Mouse (Mus musculus): ENCODE measurements around the gene Pamr1. TPM values are rescaled to one million over a fixed set of nuclear protein-coding genes. Genes with fewer than 3 reads are reported as not detected.
A peak's percentile ranks its signal among the peaks of the same experiment; 100 is the strongest.

Gene Pamr1
- polyA plus RNA-seq, 1 experiment from 2014 or later = 3.8 TPM

- Histone ChIP-seq H3K27me3 (ENCODE audit: control insufficient read depth, insufficient read depth, low read length) (no peaks in the 10 kb centered on the region), H3K4me2 (ENCODE audit: low read depth) (no peak overlapping the region), H3K4me1 (ENCODE audit: control insufficient read depth, insufficient read depth, low read length) (no peaks in the 10 kb centered on the region), H3K9me3 (ENCODE audit: control insufficient read depth, low read length) (no peaks in the 10 kb centered on the region), H3K36me3 (ENCODE audit: control insufficient read depth, insufficient read depth, low read length) (no peaks in the 10 kb centered on the region), H3K4me3 (ENCODE audit: low read depth, low read length) (no peak overlapping the region), H3K27ac (ENCODE audit: low read depth, low read length) (no peak overlapping the region), H3K9ac (ENCODE audit: low read length) (no peak overlapping the region)
- peak; percentile 31; the same call in 1 of the 2 replicates for ATAC-seq (ENCODE audit: insufficient read depth, low FRiP score, low TSS enrichment)
- WGBS = 67% methylated on average over 12 of the region's 12 CpGs
- DNase-seq (ENCODE audit: low spot score) = no peak
These were observed 71.1 kb downstream of the Pamr1 start for GRCm38 (mm10) chr2:102620744-102621429.

- no peaks in the 10 kb centered on the region for H3K9me3 ChIP-seq (ENCODE audit: control insufficient read depth, low read length)
These were observed 72.4 kb downstream of the Pamr1 start for GRCm38 (mm10) chr2:102622176-102622575.

GRCm38 (mm10) chr2:102622943-102623342 is 73.1 kb downstream of the Pamr1 start:
- Histone ChIP-seq H3K9ac (ENCODE audit: low read length) (no peak overlapping the region), H3K4me3 (ENCODE audit: low read depth, low read length) (no peak overlapping the region), H3K27ac (ENCODE audit: low read depth, low read length) (no peak overlapping the region), H3K36me3 (ENCODE audit: control insufficient read depth, insufficient read depth, low read length) (no peaks in the 10 kb centered on the region), H3K4me1 (ENCODE audit: control insufficient read depth, insufficient read depth, low read length) (no peaks in the 10 kb centered on the region), H3K9me3 (ENCODE audit: control insufficient read depth, low read length) (no peaks in the 10 kb centered on the region), H3K27me3 (ENCODE audit: control insufficient read depth, insufficient read depth, low read length) (no peaks in the 10 kb centered on the region), H3K4me2 (ENCODE audit: low read depth) (no peak overlapping the region)
- DNase-seq (ENCODE audit: low spot score) (no peak), ATAC-seq (ENCODE audit: insufficient read depth, low FRiP score, low TSS enrichment) (no peak)

More at GRCm38 (mm10) chr2:102622176-102622575, 72.4 kb downstream of the Pamr1 start:
- no peak overlapping the region for H3K27ac ChIP-seq (ENCODE audit: low read depth, low read length)
- ATAC-seq (ENCODE audit: insufficient read depth, low FRiP score, low TSS enrichment) = no peak
- no peaks in the 10 kb centered on the region for H3K36me3 ChIP-seq (ENCODE audit: control insufficient read depth, insufficient read depth, low read length)
- H3K4me1 ChIP-seq (ENCODE audit: control insufficient read depth, insufficient read depth, low read length) = no peaks in the 10 kb centered on the region
- DNase-seq (ENCODE audit: low spot score) = no peak
- WGBS = 80% methylated on average over 5 of the region's 5 CpGs
- no peak overlapping the region for H3K4me2 ChIP-seq (ENCODE audit: low read depth)
- no peak overlapping the region for H3K4me3 ChIP-seq (ENCODE audit: low read depth, low read length)
- no peak overlapping the region for H3K9ac ChIP-seq (ENCODE audit: low read length)
- H3K27me3 ChIP-seq (ENCODE audit: control insufficient read depth, insufficient read depth, low read length) = no peaks in the 10 kb centered on the region

DNA sequence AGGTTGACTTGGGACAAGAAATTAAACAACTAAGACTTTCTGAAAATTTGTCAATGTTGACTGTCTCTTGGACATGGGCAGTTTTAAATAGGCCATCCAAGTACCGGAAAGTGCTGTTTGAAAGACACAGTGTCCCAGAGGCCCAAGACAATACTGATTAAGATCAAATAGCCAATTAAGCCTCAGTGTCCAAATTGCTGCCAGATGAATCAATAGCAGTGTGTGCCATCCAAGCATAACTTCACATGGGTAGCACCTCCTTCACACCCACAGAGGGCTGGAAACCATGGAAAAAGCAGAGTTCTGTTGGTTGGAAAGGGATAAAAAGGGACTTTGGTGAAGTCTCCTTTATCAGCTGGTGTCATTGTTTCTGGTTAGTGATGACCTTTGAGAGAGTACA is 74.7 kb downstream of the Pamr1 start:
- ATAC-seq (ENCODE audit: insufficient read depth, low FRiP score, low TSS enrichment) = no peak
- Histone ChIP-seq H3K27me3 (ENCODE audit: control insufficient read depth, insufficient read depth, low read length) (no peaks in the 10 kb centered on the region), H3K4me2 (ENCODE audit: low read depth) (no peak overlapping the region), H3K4me3 (ENCODE audit: low read depth, low read length) (no peak overlapping the region), H3K9ac (ENCODE audit: low read length) (no peak overlapping the region), H3K36me3 (ENCODE audit: control insufficient read depth, insufficient read depth, low read length) (no peaks in the 10 kb centered on the region), H3K4me1 (ENCODE audit: control insufficient read depth, insufficient read depth, low read length) (no peaks in the 10 kb centered on the region), H3K9me3 (ENCODE audit: control insufficient read depth, low read length) (no peaks in the 10 kb centered on the region), H3K27ac (ENCODE audit: low read depth, low read length) (no peak overlapping the region)
- 89% methylated on average over 1 of the region's 1 CpGs for WGBS
- DNase-seq (ENCODE audit: low spot score) = no peak

- no peak overlapping the region for H3K4me3 ChIP-seq (ENCODE audit: low read depth, low read length)
- ATAC-seq (ENCODE audit: insufficient read depth, low FRiP score, low TSS enrichment) = no peak
- 90% methylated on average over 4 of the region's 4 CpGs for WGBS
These were observed 82.5 kb downstream of the Pamr1 start for GRCm38 (mm10) chr2:102632361-102632760.

DNA sequence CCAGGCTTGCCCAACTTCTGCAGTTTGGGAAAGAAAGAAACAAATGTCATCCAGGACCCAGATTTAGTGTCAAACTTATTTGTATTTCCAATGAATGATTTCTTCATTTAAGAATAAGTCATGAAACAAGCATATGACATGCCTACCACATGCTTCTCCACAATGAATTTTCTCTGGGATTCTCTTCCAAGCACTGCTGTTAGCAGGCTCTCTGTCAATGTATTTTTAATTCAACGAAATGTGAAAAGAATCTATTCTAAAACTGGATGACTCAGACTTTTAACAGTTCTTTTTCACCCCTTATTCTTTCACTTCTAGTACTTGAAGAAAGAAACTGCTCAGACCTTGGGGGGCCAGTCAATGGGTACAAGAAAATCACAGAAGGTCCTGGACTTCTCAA is 84.2 kb downstream of the Pamr1 start:
- Histone ChIP-seq H3K36me3 (ENCODE audit: control insufficient read depth, insufficient read depth, low read length) (no peaks in the 10 kb centered on the region), H3K4me1 (ENCODE audit: control insufficient read depth, insufficient read depth, low read length) (no peaks in the 10 kb centered on the region), H3K4me2 (ENCODE audit: low read depth) (no peak overlapping the region), H3K9me3 (ENCODE audit: control insufficient read depth, low read length) (no peaks in the 10 kb centered on the region), H3K27ac (ENCODE audit: low read depth, low read length) (no peak overlapping the region), H3K4me3 (ENCODE audit: low read depth, low read length) (no peak overlapping the region), H3K9ac (ENCODE audit: low read length) (no peak overlapping the region), H3K27me3 (ENCODE audit: control insufficient read depth, insufficient read depth, low read length) (no peaks in the 10 kb centered on the region)
- ATAC-seq (ENCODE audit: insufficient read depth, low FRiP score, low TSS enrichment) (no peak), DNase-seq (ENCODE audit: low spot score) (no peak)
- 88% methylated on average over 1 of the region's 1 CpGs for WGBS

More at GRCm38 (mm10) chr2:102632361-102632760, 82.5 kb downstream of the Pamr1 start:
- Histone ChIP-seq H3K4me1 (ENCODE audit: control insufficient read depth, insufficient read depth, low read length) (no peaks in the 10 kb centered on the region), H3K36me3 (ENCODE audit: control insufficient read depth, insufficient read depth, low read length) (no peaks in the 10 kb centered on the region), H3K9ac (ENCODE audit: low read length) (no peak overlapping the region), H3K27me3 (ENCODE audit: control insufficient read depth, insufficient read depth, low read length) (no peaks in the 10 kb centered on the region), H3K4me2 (ENCODE audit: low read depth) (no peak overlapping the region), H3K9me3 (ENCODE audit: control insufficient read depth, low read length) (no peaks in the 10 kb centered on the region), H3K27ac (ENCODE audit: low read depth, low read length) (no peak overlapping the region)
- DNase-seq (ENCODE audit: low spot score) = no peak

- Histone ChIP-seq H3K9me3 (ENCODE audit: control insufficient read depth, low read length) (no peaks in the 10 kb centered on the region), H3K4me3 (ENCODE audit: low read depth, low read length) (no peak overlapping the region), H3K27me3 (ENCODE audit: control insufficient read depth, insufficient read depth, low read length) (no peaks in the 10 kb centered on the region), H3K9ac (ENCODE audit: low read length) (no peak overlapping the region), H3K4me1 (ENCODE audit: control insufficient read depth, insufficient read depth, low read length) (no peaks in the 10 kb centered on the region), H3K4me2 (ENCODE audit: low read depth) (no peak overlapping the region), H3K27ac (ENCODE audit: low read depth, low read length) (no peak overlapping the region), H3K36me3 (ENCODE audit: control insufficient read depth, insufficient read depth, low read length) (no peaks in the 10 kb centered on the region)
- 75% methylated on average over 3 of the region's 3 CpGs for WGBS
- DNase-seq (ENCODE audit: low spot score) (no peak), ATAC-seq (ENCODE audit: insufficient read depth, low FRiP score, low TSS enrichment) (no peak)
These were observed 85.8 kb downstream of the Pamr1 start for GRCm38 (mm10) chr2:102635523-102636060.

GRCm38 (mm10) chr2:102636116-102636600 is 86.3 kb downstream of the Pamr1 start:
- H3K27ac ChIP-seq (ENCODE audit: low read depth, low read length) = no peak overlapping the region
- 90% methylated on average over 7 of the region's 7 CpGs for WGBS
- ATAC-seq (ENCODE audit: insufficient read depth, low FRiP score, low TSS enrichment) (no peak), DNase-seq (ENCODE audit: low spot score) (no peak)
- no peak overlapping the region for H3K9ac ChIP-seq (ENCODE audit: low read length)
- H3K9me3 ChIP-seq (ENCODE audit: control insufficient read depth, low read length) = no peaks in the 10 kb centered on the region
- no peaks in the 10 kb centered on the region for H3K4me1 ChIP-seq (ENCODE audit: control insufficient read depth, insufficient read depth, low read length)
- no peaks in the 10 kb centered on the region for H3K27me3 ChIP-seq (ENCODE audit: control insufficient read depth, insufficient read depth, low read length)
- no peak overlapping the region for H3K4me2 ChIP-seq (ENCODE audit: low read depth)
- no peaks in the 10 kb centered on the region for H3K36me3 ChIP-seq (ENCODE audit: control insufficient read depth, insufficient read depth, low read length)
- no peak overlapping the region for H3K4me3 ChIP-seq (ENCODE audit: low read depth, low read length)

GRCm38 (mm10) chr2:102638140-102638539 is 88.3 kb downstream of the Pamr1 start:
- WGBS = 54% methylated on average over 5 of the region's 5 CpGs
- Histone ChIP-seq H3K4me1 (ENCODE audit: control insufficient read depth, insufficient read depth, low read length) (no peaks in the 10 kb centered on the region), H3K36me3 (ENCODE audit: control insufficient read depth, insufficient read depth, low read length) (no peaks in the 10 kb centered on the region), H3K27ac (ENCODE audit: low read depth, low read length) (no peak overlapping the region), H3K4me2 (ENCODE audit: low read depth) (no peak overlapping the region), H3K4me3 (ENCODE audit: low read depth, low read length) (no peak overlapping the region), H3K9me3 (ENCODE audit: control insufficient read depth, low read length) (no peaks in the 10 kb centered on the region), H3K9ac (ENCODE audit: low read length) (no peak overlapping the region), H3K27me3 (ENCODE audit: control insufficient read depth, insufficient read depth, low read length) (no peaks in the 10 kb centered on the region)
- DNase-seq (ENCODE audit: low spot score) (no peak), ATAC-seq (ENCODE audit: insufficient read depth, low FRiP score, low TSS enrichment) (no peak)
